Mouse (Mus musculus): Measurements from ENCODE around the gene Mxra8.

GRCm38 (mm10) chr4:155861787-155862186 lies 22.3 kb downstream of the Mxra8 start:
- no peak for TF ChIP-seq CTCF (IDR thresholded peaks at IDR 0.05; ENCODE audit: insufficient read depth, low read length)
- no peak for TF ChIP-seq POLR2A (IDR thresholded peaks at IDR 0.05; ENCODE audit: borderline replicate concordance, extremely low read depth, low read depth, low read length)

All from lung, adult 2 months (tissue).